Mouse (Mus musculus): ENCODE measurements around the gene Nsdhl.

Gene Nsdhl

DNA sequence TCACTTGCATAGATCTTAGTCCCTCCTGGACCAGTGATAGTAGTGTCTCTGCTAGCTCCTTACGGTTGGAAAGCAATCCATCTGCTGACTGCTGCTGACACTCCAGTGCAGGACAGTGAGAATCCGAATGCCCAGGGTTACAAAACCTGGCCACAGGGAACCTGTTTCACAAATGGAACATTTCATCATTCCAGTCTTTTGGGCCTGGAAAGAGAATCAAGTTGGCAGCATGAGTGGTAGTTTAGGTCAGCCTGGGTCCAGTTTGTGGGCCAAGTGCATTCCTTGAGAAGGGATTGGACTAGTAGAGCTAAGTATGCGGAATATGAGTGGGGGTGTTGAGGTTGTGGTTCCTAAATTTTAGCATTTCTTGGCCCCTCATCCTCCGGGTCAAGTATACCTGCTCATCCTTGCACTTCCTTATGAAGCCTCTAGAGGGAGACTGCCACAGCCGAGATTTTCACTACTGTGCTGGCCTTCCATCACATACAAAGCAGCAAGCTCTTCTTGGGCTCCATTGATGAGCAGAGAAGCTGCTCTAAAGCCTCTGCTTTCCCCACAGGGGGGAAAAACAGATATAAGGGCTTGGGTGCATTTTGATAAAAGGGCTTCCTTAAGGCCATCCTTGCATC is 74.0 kb downstream of the Nsdhl start:
- intact Hi-C loops (cut with DNase I): no loop called here

DNA sequence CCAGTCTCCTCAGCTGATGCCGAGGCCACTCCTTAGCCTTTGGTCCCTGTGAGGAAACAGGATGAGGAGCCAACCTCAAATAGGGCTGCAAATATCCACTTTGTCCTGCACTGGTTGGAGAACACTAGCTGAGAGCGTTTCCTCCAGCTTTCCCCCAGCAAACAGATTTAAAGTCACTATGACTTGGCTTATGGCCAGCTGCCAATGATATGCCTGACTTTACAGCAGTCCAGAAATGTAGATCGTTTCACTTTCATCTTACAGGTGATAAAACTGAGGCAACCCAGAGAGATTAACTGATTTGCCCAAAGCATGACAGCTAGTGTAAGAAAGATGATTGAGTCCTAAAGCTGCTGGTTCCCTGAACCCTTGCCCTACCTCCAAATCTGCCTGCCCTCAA is 77.2 kb downstream of the Nsdhl start:
- intact Hi-C loops (cut with DNase I): no loop called here

DNA sequence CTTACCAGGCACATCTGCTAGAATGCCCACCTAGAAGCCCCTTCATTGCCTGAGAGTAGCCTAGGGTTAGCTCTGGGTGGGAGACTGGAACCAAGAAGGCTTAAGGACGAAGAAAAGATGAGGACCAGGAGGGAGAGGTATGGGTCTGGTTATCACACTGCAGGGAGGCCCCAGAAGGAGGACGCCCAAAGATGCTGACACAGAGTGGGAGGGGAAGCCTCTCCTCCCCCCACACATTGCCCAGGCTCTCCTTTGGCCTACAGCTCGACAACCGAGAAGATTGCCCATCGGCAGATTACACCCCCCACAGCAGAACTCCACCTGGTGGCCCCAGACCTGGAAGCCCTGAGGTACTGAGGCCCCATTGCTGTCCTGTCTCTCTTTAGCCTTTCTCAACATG is 84.8 kb downstream of the Nsdhl start:
- intact Hi-C loops (cut with DNase I): no loop called here

DNA sequence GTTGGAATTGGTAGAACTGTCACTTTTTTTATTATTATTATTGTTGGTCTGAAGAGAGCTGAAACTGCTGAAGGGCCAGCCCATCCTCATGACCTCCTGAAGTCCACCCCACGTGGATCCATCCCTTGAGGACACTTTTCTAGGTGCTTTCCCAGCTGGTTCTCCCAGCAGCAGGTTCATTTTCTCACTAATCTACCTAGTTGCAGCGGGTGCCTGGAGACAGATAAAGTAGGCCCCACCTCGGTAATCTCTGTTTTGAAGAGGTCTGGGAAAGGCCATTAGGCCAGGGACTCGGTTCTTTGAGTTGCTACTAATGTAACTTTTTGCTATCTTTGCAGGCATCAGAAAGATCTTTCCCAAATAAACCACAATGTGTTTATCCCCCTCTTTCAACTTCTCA is 87.3 kb downstream of the Nsdhl start:
- intact Hi-C loops (cut with DNase I): no loop called here

DNA sequence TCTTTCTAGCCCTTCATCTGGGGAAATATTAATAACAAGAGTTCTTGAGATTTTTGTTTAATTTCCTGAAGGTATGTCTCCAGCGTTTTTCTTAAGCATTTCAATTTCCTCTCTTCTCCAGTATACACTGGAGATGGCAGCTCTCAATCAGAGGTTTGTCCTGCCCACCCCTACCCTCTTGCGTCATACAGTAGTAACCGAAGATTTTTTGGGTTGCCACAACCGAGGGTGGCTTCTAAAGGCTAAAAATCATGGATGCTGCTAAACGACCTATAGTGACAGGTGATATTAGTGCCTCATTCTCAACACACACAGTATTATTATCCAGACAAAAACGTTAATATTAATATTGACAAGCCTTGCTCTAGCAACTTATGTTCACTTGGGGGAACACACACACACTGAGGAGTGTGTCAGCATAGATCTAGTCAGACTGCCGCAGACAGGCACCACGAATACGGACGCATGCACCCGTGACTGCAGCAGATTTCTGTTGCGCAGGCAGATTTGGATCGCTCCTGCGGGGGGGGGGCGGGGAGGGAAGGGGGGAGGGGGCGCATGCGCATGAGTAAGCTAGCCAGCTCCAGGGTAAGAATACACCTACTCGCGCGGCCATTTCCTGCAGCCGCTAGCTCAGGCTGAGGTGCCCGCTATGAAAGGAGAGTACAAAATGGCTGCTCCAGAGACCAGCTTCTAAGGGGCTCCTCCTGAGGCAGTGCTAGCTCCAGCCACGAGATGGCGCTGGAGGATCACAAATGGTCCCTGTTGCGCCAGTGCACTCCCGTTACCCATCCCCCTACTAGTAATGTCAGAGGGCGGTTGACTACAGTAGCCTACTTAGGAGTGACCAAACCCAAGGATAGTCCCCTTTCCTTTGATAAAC is 89.5 kb downstream of the Nsdhl start:
- intact Hi-C loops (cut with DNase I): no loop called here

Small RNA genes within 50 kb of the gene (microRNA-seq; reads per million reads assigned to microRNA genes)
- 0.11 to 0.37 reads per million in 2 experiments for gene Mir2137

Data from adrenal gland (tissue).